Mouse (Mus musculus): ENCODE measurements around the gene Stmn1.
A peak's percentile ranks its signal among the peaks of the same experiment; 100 is the strongest.

Gene Stmn1

DNA sequence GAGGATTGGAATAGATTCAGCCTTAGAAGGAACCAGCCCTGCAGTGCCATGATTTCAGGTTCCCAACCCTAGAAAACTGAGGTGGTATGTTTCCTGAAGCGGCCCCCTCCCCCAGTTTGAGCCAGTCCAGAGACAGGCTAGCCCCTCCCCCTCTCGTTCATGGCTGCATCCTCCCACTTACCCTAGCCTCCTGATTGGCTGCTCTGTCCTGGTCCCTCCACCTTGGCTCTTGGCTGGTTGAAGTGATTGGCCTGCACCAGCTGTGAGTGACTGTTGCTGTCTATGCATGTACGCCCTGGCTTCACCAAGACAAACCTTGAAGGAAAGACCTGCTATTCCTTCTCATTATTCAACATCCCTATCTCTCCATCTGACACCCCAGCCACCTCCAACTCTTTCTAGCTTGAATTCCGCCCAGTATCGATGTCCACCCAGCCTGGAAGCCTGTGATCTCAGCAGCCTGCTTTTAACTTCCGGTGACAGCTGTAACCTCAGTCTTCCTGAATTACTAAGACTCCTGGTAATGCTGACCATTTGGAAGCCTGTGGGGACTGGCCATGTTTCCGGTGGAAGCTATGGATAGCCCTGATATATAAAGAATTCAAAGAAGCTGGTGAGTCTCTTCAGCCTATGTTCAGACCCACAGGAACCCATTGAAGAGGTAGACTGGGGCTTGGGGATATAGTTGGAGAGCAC lies 10.8 kb upstream of the Stmn1 start:
- no peak for DNase-seq (ENCODE audit: low spot score in 2 of 2)

DNA sequence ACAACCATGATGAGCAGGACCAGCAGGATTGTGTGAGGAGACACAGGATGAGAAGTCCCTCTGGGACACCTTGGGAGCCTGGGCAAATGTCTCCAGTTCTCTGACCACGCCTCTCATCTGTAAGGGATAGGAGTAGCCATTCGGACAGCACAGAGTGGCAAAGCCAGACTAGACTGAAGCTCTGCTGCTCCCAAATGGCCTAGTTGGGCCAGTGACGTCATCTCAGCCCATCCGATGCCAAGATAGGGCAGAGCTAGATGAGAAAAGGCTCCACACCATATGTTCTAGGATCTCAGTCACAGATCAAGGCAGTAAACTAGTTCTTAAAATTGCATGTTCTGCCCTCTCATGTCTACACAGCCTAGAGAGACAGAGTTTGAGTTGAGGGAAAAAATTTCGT lies 9.3 kb upstream of the Stmn1 start:
- DNase-seq (ENCODE audit: low spot score in 2 of 2), result no peak

DNA sequence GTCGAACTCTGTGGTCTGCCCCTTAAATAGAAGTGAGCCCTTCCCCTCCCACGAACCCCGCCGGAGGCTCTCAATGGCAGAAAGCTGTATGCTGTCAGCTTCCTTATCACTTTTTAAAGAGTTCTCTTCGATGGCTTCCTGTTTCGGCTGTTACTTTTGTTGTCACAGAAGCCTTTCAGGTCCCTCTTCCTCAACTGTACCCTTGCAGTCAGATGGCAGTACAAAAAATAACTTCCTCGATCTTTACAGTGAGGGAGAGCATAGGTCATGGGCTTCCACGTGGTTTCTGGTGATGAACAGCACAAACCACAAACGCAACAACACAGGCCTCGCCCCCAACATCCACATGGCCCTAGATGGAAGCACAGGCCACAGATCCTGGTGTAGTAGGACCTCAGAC lies 7.8 kb upstream of the Stmn1 start:
- peak in 1 of 2 experiments; percentile 44 for DNase-seq (ENCODE audit: low spot score in 2 of 2)

DNA sequence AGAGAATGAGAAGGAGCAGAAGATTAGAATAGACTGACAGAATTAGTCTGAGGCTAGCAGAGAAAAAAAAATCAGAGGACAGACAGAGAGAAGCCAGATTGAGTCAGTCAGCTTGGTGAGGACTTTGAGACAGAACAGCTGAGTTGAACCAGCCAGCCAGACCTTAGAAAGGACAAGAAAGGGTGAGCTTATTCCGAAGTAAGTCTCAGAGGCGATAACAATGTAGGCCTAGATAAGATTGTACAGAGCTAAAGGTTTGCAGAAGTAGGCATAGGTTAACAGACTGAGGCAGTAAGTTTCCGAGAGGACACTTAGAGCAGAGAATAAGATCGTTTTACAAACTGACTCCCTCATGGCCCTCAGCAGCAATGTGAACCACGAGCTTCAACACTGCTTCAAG lies 6.9 kb upstream of the Stmn1 start:
- no peak for DNase-seq (ENCODE audit: low spot score in 2 of 2)

DNA sequence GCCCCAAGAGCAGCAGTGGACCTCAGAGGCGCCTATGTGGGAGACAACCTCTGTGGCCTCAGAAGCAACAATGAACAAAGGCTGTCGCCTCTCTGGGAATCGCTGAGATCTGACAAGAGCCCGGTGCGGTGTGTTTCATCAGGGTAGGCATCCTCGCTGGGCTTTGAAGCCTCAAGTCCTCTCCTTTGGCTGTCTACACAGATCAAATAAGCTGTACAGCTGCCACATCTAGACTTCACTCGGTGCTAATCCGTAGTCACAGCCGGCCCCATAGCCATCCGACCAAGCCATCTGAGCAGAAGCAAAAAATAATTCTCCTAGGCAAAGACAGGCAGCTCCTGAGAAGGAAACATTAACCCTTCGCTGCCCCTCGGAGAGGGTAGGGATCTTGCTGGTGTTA lies 2.3 kb upstream of the Stmn1 start:
- DNase-seq (ENCODE audit: low spot score in 2 of 2), result no peak

DNA sequence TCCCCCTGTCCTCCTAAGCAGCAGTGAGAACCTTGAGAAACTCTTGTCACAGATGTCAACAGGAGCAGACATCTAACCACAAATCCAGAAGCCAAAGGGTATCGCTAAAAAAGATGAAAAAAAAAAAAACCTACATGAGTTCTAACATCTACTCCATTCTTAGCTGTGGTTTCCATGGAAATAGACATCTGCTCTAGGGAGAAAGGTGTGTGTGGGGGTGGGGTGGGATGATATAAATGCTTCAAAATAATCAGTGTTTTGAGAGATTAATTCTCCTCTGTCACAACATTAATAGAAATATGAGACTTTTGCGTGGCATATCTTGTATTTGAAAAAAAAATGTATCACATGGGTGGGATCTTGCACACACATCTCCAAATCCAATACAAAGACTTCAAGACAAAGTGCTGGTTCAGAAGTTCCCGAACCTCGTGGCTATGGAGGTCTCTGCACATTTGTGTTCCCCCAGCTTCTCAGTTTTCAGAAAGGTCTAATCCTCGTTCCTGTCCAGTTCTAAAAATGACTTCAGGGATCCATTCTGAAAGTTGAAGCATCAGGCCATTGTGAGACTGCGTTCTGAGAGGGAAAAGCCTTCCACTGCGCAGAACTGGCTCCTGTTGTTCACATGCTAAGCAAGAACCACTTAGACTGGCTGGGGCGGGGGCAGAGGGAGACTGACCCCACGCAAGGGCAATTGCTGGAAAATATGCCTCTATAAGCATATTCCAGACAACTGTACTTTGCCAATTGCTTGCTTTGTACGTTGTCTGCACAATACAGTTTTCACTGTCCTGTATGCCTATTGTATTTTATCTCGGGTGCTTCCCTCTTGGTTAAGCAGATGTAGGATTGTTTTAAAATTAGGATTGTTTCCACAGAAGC lies 1.5 kb upstream of the Stmn1 start:
- no peak for DNase-seq (ENCODE audit: low spot score in 2 of 2)

DNA sequence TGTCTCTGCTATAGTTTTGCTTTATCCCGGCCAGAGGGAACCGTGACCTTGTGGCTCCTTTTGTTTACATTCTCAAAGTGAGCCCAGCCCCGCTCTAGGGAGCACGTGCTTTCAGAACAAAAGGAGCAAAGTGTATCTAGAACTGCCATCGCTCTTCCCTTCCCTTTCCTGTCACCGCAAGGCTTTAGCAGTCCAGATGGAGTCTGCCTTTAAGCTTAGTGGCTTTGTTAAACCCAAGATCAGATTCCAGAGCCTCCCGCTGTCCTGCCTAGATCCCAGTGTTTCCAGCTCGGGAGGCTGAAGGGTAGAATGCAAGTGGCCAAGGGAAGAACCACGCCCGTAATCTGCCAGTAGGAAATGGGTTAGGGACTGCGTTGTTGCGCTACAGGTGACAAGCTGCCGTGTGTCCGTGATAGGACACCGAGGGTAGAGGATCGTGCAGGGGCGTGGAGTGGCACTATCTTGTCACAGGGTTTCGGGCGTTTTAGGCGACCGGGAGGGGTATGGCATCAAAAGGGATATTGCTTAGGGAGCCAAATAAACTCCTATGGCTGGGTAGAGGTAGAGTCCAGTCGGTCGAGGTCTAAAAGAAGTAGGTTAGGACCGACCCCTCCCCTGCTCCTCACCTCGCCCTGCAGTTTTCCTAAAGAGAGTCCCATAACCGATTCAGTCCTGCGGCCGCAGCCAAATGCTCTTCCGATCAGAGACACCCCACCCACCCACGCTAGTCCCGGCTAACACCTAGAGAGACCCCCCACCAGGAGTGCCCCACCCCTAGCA lies 495 bp upstream of the Stmn1 start:
- peak in 1 of 2 experiments; percentile 15 for DNase-seq (ENCODE audit: low spot score in 2 of 2)

DNA sequence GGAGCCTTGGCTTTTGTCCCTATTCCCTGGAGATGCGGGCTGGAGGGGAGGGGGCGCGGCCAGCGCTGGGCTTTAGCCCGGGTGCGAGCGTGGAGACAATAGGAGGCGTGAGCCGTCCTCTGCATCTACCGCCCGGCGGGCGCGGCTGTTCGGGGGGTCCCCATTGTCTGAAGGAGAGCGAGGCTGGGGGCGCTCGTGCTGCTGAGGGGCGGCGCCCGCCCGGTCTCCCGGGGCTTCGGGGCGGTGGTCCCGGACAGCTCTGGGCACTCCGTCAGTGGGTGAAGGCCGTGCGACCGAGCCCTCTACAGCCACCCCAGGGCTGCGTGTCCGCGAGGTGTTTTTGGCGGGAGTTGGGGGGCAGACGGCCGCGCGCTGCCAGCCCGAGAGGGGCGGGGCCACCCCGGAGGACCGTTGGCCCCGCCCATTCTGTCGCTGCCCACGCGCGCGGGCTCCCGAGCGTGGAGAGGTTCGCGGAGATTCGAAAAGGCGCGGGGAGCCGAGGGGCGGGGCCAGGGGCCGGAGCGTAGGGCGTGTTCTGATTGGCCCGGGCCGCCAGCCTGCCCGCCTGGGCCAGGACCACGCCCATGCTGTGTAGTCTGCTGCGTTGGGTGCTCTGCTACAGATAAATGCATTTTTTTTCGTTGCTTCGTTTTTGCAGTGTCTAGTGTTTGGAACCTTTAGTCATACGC lies 602 bp downstream of the Stmn1 start:
- peak; percentile 98 for DNase-seq (ENCODE audit: low spot score in 2 of 2)

DNA sequence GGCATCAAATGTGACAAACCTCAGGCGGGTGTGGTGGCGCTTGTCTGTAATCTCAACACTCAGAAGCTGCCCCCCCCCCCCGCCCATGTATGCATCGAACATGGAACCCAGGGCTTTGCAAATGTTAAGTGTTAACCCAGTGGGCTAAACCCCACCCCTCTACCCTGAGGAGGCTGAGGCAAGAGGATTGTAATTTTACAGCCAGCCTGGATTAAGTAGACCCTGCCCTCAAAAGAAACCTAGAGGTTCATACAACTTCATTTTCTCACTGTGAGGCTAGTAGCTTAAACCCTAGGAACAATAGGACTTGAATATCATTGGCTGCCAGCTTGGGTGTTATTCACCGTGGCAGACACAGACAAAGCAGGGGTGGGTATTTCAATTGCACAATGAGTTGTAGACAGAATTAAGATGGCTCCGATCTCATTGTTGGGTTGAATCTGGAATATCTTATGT lies 1.2 kb downstream of the Stmn1 start:
- no peak for DNase-seq (ENCODE audit: low spot score in 2 of 2)

DNA sequence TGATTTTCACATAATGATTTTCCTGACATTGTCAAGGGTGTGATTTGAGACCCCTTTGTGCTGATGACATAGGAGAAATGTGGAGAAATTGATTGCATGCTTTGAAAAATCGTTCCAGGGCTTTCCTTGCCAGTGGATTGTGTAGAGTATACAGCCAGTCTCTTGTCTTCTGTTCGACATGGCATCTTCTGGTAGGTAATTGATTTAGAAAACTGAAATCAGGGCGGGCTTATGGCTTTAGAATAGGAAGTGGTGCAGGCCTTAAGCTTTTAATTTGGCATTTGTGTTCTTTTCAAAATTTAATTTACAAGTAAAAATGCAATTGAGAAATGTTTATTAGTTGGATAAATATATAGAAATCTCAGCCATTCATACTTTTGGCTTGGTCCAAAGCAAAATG lies 1.9 kb downstream of the Stmn1 start:
- no peak for DNase-seq (ENCODE audit: low spot score in 2 of 2)

DNA sequence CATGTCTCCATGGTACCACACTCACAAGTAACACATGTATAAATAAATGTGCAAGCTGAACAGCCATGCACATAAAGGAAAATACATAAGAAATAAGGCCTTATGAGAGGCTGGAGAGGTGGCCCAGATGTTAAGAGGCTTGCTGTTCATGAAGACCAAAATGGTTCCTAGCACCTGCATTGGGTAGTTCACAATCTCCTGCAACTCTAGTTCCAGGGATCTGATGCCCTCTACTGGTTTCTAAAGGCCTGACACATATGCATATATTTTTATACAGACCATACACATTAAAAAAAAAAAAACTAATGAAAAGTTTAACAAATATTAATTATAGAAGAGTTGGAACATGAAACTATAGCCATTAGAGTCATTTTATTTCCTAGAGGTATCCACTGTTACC lies 3.3 kb downstream of the Stmn1 start:
- no peak for DNase-seq (ENCODE audit: low spot score in 2 of 2)

DNA sequence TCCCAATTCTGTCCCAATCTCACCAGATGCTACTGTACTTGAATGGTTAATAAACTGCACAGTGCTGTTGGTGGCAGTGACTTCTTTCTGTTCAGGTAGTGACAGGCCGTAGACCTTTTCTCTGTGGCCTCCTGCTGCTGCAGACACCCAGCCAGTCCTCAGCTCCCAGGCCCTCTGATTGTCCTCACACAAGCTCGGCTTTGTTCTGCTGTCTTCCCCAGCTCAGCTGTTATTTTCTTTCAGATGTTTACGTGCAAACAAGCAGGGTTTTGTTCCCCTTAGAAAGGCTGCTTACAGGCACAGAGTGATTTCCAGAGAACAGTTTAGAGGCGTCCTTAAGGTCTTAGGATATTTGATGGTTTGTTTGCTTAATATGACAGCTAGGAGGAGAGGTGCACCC lies 5.6 kb downstream of the Stmn1 start:
- no peak for DNase-seq (ENCODE audit: low spot score in 2 of 2)

DNA sequence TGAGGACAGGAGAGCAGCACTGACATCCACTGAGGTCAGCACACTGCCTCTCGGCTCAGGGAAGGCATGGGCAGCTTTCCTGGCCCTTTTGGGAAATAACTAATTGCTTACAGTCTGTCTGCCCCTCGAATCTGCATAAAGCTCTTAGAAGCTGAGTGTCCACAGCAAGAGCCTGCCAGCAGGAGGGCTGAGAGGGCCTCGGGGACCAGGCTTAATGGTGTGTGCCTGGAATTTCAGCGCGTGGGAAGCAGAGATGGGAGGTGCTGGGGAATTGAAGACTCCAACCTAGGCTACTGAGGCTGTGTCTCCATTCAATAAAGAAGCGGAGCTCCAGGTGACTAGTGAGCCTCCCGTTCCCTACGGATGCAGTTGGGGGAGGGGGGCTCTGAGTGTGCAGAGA lies 6.1 kb downstream of the Stmn1 start:
- no peak for DNase-seq (ENCODE audit: low spot score in 2 of 2)

DNA sequence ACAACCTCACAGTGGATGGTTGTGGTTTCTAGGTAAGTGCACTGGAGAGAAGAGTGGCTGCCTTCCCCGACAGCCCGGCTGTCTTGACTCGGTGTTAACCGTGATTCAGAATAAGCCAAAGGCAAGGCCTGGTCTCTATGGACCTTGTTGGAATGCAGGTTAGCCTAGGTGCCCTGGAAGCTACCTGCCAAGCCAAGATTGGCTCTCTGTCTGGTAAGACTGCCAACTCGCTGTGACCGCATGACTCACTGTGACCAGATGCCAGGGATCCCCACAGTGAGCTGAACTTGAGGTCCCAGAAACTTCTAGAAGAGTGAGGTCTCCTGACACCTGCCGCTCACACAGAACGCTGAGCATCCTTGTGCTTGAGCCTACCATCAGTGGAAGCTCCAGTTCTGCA lies 8.8 kb downstream of the Stmn1 start:
- DNase-seq (ENCODE audit: low spot score in 2 of 2), result no peak

DNA sequence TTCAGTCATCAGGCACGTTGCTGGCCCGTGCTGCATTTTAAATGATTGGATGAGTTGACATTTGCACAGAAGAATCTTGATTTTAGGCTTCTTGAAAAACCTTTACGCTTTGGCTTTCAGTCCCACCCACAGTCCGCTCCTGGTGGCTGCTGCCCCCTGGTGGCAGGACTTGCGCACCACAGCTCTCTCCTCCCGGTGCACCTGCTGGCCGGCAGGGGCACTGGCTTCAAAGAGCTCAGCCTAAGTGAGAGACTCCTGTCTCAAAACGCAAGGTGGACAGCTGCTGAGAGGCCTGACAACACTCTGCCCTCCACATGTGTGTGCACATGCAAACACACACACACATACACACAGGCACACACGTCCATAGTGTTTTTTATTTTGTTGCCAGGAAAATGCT lies 9.9 kb downstream of the Stmn1 start:
- peak; percentile 89 to 96 for DNase-seq (ENCODE audit: low spot score in 2 of 2)

DNA sequence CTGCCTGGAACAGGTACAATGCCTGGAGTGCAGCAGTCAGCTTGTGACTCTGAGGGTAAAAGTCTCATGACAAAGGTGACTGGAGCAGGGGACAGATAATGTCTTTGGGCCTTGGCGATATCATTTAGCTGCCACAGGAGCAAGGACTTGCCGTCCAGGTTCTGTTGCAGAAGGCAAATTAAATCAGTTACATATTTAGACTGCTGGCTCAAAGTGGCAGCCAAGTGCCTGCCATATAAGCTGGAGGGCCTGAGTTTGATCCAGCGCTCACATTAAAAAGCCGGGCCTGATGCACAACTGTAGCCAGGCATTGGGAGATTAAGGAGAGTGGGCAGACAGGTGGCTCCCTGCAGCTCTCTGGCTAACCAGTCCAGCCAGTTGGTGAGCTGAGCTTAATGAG lies 11.7 kb downstream of the Stmn1 start:
- no peak for DNase-seq (ENCODE audit: low spot score in 2 of 2)

DNA sequence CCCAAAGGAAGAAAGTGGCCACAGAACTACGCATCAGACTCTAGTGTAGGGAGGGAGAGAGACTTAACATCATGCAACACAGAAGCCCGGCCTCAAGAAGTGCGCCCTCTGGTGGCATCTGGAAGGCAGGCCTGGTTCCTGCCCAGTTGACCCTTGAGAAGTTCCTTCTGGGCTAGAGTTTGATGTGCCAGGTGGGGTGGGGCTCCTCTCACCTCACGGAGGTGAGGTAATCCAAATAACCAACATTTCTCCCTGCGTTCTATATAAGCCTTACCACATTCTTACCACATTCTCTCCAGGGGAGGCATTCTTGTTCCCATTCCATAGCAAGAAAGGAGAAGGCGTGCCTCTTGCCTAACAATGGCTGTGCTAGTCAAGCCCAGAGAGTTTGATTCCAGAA lies 12.7 kb downstream of the Stmn1 start:
- peak; percentile 59 to 76 for DNase-seq (ENCODE audit: low spot score in 2 of 2)

DNA sequence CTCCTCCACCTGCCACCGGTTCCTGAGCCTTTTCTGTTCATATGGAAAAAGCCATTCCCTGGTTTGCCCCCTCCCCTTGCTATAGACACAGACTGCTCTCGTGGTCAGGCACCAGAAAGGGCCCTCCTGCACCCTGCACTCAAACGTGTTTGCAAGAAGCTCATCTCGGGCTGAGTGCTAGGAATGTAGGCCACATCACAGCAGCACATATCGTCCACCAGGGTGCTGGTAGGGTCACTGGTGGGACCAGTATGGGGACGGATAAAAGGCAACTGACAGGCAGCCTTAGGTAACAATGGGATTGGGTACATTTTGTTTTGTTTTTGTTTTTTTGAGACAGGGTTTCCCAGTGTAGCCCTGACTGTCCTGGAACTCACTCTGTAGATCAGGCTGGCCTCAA lies 13.2 kb downstream of the Stmn1 start:
- no peak for DNase-seq (ENCODE audit: low spot score in 2 of 2)

DNA sequence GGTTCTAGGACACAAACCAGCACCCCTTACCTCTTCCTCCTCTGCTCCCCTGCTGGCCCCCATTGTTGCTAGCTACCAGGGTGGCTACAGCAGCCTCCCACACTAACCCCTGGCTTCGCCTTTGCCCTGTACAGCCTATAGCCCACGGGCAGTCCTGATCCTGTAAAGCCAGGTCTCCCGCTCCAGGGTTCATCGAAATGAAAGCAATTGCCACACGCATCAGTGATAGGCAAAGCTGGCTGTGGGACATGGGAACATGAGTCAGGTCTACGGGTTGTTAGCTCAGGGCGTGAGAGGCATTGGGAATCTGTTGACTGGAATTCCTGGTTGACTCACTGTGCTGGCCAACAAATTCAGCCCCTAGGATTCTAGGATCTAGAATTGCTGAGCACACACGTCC lies 14.3 kb downstream of the Stmn1 start:
- DNase-seq (ENCODE audit: low spot score in 2 of 2), result no peak

DNA sequence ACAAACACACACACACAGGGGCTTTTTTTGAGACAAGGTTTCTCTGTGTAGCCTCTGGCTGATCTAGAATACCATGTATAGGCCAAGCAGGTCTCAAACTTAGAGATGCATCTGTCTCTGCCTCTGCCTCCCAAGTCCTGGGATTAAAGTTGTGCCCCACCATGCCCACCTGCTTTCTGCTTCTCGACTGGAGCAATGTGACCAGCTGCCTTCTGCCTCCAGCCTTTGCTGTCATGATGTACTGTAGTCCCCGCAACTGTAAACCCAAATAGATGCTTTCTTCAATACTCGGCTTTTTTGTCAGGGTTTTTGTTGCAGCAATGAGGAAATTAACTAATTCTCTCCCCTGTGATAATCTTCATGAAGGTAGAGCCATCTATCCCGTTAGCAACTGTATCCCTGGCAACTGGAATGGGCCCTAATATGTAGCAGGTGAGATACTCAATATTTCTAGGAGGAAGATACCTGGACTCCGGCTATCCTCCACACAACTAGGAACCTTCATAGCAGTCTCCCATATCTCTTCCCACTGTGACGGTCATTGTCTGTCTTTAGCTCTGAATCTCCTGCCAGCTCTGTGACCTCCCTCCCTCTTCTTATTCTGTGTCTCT lies 15.1 kb downstream of the Stmn1 start:
- DNase-seq (ENCODE audit: low spot score in 2 of 2), result no peak

DNA sequence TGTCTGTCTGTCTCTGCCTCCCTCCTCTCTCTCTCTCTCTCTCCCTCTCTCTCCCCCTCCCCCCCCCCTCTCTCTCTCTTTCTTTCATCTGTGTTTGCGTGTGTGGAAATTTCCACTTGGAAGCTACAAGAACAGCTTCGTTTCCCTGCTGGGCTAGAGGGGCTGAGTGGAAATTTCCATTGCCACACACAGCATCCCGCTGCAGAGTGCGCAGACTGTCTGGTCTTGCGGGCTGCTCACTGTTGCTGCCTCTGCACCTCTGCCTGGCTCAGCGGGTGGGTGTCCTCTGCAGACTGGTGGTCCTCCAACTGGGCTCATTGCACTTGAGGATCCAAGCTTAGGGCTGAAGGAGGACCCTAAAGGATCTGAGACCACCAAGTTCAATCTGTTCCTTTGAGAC lies 15.6 kb downstream of the Stmn1 start:
- no peak for DNase-seq (ENCODE audit: low spot score in 2 of 2)
